Mouse (Mus musculus) embryo, embryonic 11 days (tissue): ENCODE results near the gene AI597479.
"Not testable (repeated sequence)": the region's sequence is repeated elsewhere in the genome, so short reads cannot be mapped to it uniquely, and the experiment has no call there.

ENCODE experiments used
- DNase-seq: peaks from one replicate; pipeline ENCODE4 v3.0.0-alpha.2; 2015

Gene AI597479

DNA sequence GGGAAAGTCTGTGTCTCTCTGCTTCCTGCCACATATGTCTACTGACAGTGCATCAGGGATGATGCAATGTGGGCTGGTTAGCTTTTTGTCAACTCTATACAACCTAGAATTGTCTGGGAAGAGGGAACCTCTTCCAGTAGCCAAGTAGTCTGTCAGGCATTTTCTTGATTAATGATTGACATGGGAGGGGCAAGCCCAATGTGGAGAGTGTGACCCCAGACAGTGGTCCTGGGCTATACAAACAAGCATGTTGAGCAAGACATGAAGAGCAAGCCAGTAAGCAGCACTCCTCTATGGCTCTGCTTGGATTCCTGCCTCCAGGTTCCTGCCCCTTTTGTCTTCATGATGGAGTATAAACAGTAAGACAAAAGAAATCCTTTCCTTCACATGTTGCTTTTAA, 28.7 kb downstream of the AI597479 start:
- no peak for DNase-seq

DNA sequence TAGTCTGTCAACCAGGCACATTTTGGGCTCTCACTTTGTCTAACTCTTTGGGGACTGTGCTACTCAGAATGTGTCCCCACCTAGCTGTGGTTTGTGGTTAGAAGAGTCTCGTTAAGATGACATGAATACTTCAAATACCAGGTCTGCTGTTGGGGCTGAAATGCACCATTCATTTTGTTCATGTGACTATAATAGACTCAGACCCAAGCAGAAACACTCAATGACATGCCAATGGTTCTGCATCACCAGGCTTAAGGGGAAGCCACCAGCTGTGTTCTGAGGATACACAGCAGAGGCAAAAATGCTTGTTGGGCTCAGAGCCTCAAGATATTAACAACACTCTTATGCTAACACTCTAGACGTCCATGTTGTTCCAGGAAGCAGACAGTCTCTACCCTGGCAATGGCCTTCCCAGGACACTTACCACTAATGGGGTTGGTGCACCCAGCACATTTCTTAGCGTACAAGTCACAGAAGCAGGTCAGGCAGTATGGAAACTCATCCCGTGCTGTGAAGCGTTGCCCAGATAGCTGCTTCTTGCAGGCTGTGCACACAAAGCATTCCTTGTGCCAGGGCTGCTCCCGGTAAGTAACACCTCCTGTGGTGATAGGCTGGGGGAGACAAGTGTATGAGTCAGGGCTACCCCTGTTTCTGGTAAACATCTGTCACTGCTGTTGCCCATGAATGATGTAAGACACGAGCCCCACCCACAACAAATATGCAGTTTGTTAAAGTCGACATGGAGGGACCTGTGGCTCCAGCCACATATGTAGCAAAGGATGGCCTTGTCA, 29.5 kb downstream of the AI597479 start:
- DNase-seq, result no peak

DNA sequence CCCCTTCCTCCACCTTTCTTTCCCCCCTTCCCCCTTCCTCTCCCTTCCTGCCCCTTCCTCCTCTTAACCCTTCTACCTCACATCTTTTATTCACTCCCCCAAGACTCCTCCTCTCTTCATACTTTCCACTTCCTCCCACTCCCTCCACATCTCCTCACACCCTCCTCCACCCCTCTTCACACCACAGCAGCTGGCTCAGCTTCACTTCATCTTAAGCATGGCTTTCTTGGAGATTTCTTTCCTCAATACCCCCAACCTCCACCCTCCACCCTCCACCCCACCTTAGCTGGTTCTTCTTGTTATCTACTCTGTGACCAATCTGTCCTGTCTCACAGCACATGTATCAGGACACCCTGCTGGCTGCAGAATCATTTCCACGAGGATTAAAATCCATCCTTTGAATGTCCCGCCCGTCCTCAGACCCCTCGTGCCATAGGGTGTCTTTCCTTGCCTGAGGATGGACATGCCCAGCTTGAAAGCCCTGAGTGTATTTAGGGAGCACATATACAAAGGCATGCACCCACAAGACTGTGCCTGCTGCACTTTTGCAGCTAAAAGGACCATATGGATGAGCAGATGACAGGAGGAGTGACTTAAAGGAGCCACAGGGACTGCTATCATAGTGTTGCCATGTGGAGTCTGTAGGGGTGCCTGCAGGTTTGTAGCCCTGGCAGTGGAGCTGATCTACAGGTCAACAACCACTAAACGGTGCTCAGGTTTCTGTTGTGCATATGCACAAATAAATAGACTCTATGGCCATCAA, 31.9 kb downstream of the AI597479 start:
- no peak for DNase-seq

DNA sequence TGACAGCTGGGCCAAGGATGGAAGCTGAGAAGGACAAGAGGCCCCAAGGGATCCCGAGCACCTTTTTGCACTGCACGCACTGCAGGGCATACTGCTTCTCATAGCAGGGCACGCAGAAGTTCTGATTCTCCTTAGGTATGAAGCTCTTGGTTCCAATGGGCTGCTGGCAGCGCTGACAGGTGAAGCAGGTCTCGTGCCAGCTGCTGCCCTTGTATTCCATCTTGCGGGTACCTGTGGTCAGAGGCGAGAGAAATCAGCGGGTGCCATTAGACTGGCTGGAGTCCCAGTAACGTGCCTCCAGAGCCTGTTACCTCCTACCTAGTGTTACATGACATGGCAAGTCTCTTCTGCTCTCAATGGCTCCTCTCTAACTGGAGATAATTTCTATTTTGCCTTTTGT, 33.1 kb downstream of the AI597479 start:
- DNase-seq, result no peak

DNA sequence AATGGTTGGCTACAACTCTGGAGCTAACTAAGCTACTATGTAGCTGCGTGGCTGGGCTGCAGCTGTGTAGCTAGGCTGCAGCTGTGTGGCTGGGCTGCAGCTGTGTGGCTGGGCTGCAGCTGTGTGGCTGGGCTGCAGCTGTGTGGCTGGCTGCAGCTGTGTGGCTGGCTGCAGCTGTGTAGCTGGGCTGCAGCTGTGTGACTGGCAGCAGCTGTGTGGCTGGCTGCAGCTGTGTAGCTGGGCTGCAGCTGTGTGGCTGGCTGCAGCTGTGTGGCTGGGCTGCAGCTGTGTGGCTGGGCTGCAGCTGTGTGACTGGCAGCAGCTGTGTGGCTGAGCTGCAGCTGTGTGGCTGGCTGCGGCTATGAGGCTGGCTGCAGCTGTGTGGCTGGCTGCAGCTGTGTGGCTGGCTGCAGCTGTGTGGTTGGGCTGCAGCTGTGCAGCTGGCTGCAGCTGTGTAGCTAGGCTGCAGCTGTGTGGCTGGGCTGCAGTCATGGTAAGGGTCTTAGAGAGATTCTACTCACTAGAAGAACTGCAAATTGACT, 38.0 kb downstream of the AI597479 start:
- not testable (repeated sequence) for DNase-seq

DNA sequence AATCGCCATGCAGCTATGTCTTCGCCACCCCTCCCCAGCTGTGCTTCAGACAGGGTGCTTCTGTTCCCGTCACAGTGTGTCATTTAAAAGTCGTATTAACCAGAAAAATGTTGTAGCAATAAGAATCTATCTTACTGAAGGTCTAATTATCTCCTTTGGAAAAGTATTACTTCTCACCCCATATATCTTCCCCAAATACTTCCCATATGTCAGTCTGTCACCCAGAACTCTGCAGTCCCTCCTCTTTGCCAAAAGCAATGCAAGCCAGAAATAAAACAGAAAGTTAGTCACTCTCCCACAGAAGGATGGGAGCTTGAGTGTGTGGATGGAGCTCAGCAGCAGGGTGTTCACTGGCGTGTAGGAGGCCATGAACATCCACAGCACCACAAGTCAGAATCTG, 38.8 kb downstream of the AI597479 start:
- no peak for DNase-seq

DNA sequence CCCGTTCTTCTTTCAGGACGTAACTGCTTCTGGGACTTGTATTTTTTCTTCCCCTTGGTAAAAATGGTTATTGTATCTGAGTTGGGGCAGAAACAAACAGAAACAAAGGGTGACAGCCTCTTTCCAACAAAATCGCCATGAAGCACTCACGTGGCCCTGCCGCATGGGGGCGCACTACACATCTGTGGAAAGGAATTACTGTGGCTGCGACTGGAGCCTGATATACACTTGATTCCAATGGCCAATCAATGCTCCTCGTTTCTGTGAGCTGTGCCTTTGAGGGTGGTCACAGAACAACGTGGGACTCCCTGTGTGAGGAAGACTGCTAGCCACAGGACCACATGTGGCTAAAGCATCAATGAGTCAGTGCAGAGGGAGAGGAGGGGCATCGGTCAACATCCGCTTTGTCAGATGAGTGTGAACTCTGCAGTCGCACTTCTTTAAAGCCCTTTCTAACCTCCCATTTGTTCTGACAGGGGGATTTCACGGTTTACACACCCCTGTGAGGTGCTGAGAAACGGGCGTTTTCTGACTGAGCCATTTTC, 39.8 kb downstream of the AI597479 start:
- no peak for DNase-seq

DNA sequence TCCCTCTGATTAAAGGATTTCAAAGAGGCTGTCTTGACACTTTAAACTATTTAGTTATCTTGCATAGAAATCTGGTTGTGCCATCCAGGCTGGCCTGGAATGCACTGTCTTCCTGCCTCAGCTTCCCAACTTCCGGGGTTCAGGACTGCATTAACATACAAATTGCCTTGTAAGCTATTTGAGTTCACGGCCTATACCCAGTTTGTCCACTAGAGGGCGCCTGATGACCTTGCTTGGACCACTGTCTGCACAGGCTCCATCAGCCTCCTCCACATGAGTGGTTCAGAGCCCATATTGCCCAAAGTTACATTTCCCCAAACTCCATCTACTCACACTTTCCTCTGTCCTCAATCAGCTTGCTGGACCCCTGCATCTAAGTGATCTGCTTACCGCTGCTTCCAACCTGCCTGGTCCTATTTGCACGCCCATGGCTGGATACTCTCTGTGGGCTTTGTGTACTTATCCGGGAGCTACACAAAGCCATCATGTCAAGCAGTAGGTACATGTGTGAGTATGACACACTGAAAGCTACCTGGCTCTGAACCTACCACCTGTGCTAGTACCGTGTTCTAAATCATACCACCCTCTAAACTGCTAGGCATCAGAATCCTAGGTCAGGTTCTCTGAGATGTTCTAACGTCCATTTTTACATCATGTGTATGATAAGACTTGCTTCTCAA, 41.2 kb downstream of the AI597479 start:
- DNase-seq, result peak; percentile 90

DNA sequence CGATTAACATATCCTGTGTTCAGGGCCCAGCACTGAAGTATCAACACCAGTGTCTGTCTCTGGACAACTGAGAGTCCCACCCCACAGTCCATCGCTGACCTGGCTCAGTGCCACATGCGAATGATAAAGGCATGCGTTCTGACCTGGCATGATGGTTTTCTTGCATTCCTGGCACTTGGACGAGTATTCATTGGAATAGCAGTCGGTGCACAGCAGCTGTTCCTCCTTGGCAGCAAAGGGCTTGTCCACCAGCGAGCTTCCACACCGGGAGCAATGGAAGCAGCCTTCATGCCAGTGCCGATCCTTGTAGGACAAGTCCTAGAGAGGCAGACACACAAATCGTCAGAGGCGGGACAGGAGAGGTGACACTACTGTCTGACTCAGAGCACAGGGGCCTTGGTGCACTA, 43.0 kb downstream of the AI597479 start:
- no peak for DNase-seq

DNA sequence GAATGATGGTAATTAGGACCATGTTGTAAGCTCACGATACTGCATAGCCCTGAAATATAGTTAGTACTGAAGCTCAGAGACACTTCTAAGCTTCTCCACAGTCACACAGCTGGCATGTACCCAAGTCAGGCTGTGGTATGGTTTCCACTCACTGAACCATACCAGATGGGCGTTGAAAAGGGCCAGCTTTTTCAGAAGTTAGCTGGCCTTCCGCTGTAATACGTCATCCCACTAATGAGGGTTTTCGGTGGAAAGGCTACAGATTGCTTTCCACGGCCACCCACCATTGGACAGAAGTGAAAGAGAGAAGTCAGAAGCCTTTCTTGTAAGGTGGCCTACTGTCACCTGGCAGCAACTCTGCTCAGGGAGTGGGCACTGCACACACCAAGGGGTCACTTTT, 44.3 kb downstream of the AI597479 start:
- DNase-seq, result no peak

DNA sequence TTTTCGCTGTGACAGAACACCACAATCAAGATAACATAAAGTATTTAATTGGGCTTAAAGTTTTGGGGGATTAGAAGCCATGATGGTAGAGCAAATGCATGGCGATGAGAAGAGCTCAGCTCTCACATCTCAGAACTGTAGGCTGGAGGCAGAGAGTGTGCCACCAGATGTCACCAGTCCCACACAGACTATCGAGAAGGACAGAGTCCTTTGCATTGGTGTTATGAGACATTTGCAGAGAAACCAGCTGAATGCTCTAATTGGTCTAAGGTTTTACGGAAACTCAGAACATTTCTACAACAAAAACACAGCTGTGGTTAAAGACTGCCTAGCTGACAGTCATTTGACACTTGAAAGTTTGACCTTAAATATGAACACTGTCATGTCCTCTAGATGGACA, 44.8 kb downstream of the AI597479 start:
- peak; percentile 17 for DNase-seq

DNA sequence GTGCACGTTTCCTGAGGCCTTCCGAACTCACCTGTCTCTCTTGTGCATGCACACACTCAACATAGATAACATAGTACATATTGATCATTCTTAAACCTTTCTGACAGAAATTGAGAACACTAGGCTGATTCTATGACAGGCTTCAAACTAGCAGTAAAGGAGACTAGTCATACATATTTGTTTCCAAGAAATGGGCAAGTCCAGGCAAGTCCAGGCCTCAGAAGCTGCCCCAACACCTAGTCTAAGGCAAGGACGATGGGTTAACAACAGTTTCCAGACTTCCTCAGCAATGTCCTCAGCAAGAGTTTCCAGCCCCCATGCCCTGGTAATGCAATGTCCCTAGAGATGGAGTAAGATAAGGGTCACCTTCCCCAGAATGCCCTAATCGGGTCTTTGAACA, 45.3 kb downstream of the AI597479 start:
- no peak for DNase-seq

DNA sequence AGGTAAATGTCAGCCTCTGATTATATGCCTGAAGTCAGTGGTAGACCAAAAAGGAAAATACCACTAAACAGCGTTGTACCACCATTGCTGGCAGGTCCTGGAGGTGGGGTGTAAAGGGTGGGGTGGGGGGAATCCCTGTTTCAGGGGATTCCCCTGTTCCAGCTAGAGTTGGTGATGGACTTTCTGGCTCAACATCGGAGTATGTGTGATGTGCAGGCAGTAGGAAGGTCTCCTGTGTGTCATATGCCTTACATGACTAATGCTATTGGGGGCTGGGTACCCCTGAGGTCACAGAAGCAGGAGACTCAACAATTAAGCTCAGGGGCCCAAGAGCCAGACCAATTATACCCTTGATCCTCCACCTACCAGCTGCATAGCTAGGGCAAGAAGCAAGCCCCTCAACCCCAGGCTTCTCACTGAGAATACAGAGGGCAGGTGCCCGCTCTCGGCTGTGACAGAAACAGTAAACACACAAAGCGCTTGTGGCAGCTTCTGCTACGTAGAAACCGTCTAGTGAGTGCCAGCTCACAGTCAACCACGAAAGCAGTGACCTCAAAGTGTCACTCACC, 45.9 kb downstream of the AI597479 start:
- DNase-seq, result no peak

DNA sequence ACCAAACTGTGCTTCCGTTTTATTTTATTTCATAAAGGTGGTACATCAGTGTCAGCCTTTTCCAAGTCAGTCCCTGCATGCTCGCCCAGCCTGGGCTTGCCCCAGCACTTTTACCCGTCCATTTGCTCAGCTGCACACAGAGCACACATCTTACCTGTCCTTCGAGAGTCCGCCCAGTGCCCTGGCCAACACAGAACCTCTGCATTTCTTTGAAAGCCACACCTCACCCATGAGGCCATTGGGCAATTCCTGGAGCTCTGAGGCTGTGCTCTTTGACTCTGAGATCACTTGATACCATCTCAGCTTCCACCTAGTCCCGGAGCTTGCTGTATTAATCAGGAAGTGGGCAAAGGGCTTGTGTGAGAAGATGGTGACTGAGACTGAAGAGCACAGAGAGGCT, 46.9 kb downstream of the AI597479 start:
- no peak for DNase-seq

DNA sequence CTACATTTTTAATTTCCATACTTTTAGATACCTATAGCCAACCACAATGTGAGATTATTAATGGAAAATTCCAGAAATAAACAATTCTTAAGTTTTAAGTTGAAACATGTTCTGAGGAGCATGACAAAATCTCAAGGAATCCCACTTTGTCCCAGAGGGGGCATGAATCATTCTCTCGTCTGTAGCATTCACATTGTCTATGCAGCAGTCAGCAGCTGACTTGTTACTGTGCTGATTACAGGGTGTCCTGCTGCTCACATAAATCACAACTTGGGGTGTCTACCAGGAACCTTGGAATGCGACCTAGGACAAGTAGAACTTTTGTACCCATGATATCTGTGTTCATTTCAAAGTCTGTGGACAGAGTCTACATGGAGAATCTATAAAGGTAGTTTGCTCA, 49.0 kb downstream of the AI597479 start:
- no peak for DNase-seq

DNA sequence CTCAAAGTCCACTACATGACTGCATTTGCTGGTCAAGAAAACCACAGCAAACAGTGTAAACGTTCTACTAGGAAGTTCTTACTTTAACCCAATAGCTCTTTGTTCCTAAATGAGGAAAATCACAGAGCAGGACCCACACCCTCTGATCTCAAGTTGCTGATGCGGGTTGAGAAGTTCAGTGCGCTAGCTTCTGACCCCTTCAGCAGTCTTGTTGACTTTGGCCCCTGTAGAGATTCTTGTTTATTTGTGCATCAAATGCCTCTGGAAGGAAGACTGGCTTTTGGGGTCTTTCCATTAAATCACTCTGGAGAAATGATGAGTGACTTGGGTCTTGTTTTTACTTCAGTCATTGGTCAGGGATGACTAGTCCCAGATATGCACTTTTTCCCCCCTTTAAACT, 51.7 kb downstream of the AI597479 start:
- no peak for DNase-seq

DNA sequence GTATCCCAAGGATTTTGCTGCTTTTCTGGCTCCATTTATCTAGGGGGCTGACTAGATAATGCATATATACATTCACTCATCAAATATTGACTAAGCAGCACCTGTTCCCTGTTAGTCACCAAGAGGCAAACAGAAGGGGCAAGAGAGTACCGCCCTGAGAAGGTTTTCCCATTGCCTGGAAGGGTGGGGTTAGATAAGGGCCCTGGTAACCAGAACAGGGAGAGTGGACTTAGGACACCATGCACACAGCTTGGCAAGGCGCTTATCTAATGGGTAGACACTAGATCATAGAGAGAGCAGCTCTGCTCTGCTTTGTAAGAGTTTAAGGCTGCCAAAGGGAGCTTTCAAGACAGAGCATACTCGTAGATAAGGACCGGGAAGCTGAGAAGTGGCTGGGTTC, 54.1 kb downstream of the AI597479 start:
- DNase-seq, result no peak

DNA sequence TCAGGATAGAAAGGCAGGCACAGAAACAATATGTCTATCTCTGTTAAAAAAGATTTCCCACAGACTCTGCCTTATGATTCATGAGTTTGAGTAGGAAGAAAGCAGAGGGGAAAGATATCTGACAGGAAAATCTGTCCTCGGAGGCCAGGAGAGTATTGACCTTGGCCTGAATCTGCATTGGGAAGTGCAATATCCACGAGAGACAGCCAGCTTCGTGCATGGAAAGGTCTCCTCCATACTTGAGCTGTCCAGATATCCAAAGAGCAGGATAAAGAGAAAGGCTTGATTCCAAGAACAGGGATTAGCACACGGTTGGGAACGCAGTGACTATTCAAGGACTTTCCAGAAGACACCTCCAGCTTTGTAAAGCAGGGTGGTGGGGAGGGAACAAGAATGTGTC, 55.0 kb downstream of the AI597479 start:
- no peak for DNase-seq

DNA sequence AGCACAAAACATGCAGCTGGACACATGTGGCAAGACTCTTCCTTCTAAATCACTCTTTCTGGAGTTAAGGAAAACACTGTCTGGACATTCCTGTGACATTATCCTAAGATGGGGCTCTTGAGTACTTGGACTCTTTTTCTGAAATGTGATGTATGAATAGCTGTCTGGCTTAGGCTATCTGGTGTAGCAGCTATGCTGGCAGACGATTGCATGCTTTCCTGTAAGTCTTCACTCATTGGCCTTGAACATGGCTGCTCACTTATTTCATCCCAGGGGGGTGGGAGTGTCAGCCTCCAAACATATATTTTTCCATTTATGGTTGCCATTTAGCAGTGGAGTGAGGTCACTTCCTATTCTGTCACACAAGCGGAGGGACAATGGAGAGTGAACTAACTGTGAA, 56.0 kb downstream of the AI597479 start:
- no peak for DNase-seq

DNA sequence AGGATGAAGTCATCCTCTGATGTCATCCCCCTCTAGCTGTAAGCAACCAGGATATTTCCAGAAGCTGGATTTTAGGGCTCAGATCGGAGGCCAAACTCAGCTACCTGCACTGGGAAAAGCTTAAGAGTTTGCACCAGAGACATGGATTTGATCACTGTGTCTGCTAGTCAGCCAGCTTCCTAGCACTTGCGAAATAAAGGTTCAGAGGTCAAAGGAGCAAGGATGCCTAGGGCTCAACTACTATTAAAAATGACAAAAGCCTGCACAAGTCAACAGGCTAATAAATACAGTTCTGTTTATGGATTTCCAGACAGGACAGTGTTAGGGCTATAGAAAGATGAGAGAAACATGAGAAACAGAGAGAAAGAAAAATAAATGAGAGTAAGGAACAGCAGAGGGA, 59.4 kb downstream of the AI597479 start:
- no peak for DNase-seq

DNA sequence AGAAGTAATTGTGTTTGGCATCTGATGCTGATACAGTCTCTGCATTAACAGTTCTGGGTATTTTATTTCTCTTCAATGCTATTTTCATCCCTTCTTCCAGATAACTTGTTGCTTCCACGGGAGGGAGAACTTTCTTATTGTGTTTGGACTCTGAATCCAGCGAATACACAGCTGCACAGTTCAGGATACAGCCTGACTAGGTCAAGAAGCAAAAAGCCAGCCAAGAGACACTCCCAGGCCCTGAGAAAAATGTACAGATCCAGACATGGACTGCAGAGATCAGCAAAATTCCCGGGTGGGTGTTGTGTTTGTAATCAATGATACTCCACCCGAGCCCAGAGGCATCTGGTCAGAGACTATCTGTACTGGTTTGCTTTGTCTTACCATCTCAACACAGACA, 60.9 kb downstream of the AI597479 start:
- DNase-seq, result no peak

DNA sequence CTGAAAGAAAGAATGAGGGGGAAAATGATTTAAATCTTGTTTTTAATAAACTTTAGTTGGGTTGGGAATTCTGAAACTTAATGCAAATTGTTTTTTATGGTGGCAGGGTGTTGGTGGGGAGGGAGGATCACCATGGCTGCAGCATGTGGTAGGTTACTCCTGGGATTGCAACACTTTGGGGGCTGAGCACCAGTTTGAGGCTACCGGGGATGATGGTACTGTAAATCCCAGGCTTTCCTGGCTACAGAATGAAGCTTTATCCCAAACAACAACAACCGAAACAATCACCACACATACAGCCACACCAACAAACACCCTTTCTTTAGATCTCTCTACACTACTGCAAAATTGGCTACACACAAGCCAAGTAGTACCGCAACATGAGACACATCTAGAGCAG, 63.9 kb downstream of the AI597479 start:
- DNase-seq, result no peak

DNA sequence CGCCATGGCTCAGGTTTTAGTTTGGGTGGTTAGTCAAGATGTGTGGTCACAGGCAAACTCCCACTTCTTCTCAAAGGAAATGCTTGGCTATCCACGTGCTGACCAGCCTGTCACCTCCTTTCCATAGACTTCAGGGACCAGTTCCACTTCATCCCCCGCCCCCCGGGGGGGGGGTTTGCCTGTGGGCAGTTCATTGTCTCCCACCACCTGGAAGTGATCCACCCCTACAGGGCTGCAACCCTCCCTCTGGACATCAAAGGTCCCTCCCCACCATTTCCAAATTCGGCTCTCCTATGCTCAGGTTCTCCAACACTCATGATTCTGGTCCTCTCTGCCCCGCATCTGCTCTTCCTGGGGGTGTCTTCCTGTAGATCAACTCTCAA, 64.6 kb downstream of the AI597479 start:
- DNase-seq, result peak; percentile 61
